Mouse (Mus musculus): ENCODE measurements around the gene Rin3. TPM values are rescaled to one million over a fixed set of nuclear protein-coding genes. Genes with fewer than 3 reads are reported as not detected.

Rin3 gene
- polyA plus RNA-seq, 1 experiment from 2014 or later: 2.9 TPM

- 72% methylated on average over 3 of the region's 3 CpGs for WGBS
- ATAC-seq (ENCODE audit: low FRiP score, low TSS enrichment) (no peak), DNase-seq (ENCODE audit: low spot score) (no peak)
- H3K4me3 ChIP-seq (ENCODE audit: low read depth, low read length): no peak overlapping the region
- H3K9me3 ChIP-seq (ENCODE audit: control insufficient read depth, low read length): no peaks in the 10 kb centered on the region
- H3K4me2 ChIP-seq (replicated peaks; ENCODE audit: low read depth): no peak overlapping the region
- H3K9ac ChIP-seq (ENCODE audit: low read length): no peak overlapping the region
- no peaks in the 10 kb centered on the region for H3K27me3 ChIP-seq (ENCODE audit: control insufficient read depth, insufficient read depth, low read length)
- 0 out of 2 replicates have a peak, but pooled peaks cover 3% of the 10 kb centered on the region for H3K4me1 ChIP-seq (replicated peaks; ENCODE audit: control insufficient read depth, insufficient read depth)
- H3K36me3 ChIP-seq (ENCODE audit: control insufficient read depth, insufficient read depth, low read length): no peaks in the 10 kb centered on the region
- TF ChIP-seq CTCF (IDR thresholded peaks at IDR 0.05; ENCODE audit: low read depth) (no peak), EP300 (optimal IDR thresholded peaks at IDR 0.05) (no peak)
- H3K27ac ChIP-seq (replicated peaks): no peak overlapping the region
Measured at GRCm38 (mm10) chr12:102258522-102259112, 24.2 kb upstream of the Rin3 start.

DNA sequence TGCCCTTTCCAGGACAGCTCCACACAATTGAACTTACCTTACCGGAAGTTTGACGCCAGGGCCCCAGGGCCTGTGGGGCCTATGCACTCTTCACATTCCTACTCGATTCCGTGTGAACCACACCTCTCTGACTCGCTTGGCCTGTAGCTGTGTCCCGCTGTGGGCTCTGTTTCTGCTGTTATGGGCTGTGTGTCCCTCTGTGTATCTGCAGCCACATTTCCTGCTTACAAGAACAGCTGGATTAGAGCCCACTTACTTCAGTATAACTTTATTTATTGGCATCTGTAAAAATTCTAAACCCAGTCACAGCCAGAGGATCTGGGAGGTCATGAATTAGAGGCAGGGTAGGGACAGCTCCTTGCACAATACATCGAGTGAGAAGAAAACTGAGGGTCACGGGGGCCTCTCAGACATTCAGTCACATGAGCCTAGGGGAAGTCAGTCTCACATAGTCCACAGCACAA, 20.9 kb upstream of the Rin3 start:
- H3K4me2 ChIP-seq (replicated peaks; ENCODE audit: low read depth): no peak overlapping the region

GRCm38 (mm10) chr12:102262809-102263208, 20.0 kb upstream of the Rin3 start:
- ATAC-seq (ENCODE audit: low FRiP score, low TSS enrichment): no peak
- H3K27me3 ChIP-seq (ENCODE audit: control insufficient read depth, insufficient read depth, low read length): no peaks in the 10 kb centered on the region
- no peak overlapping the region for H3K27ac ChIP-seq (replicated peaks)
- no peak overlapping the region for H3K4me3 ChIP-seq (ENCODE audit: low read depth, low read length)
- 77% methylated on average over 2 of the region's 2 CpGs for WGBS
- no peak overlapping the region for H3K4me2 ChIP-seq (replicated peaks; ENCODE audit: low read depth)
- no peaks in the 10 kb centered on the region for H3K9me3 ChIP-seq (ENCODE audit: control insufficient read depth, low read length)
- TF ChIP-seq EP300 (optimal IDR thresholded peaks at IDR 0.05) (no peak), CTCF (IDR thresholded peaks at IDR 0.05; ENCODE audit: low read depth) (no peak)
- no peak for DNase-seq (ENCODE audit: low spot score)
- 0 out of 2 replicates have a peak, but pooled peaks cover 3% of the 10 kb centered on the region for H3K4me1 ChIP-seq (replicated peaks; ENCODE audit: control insufficient read depth, insufficient read depth)
- H3K36me3 ChIP-seq (ENCODE audit: control insufficient read depth, insufficient read depth, low read length): no peaks in the 10 kb centered on the region
- H3K9ac ChIP-seq (ENCODE audit: low read length): no peak overlapping the region

More for the DNA sequence above, 20.9 kb upstream of the Rin3 start:
- Histone ChIP-seq H3K4me3 (ENCODE audit: low read depth, low read length) (no peak overlapping the region), H3K27ac (replicated peaks) (0 out of 2 replicates have a peak overlapping the region, but pooled peaks have one; percentile 2), H3K9ac (ENCODE audit: low read length) (no peak overlapping the region), H3K36me3 (ENCODE audit: control insufficient read depth, insufficient read depth, low read length) (no peaks in the 10 kb centered on the region), H3K27me3 (ENCODE audit: control insufficient read depth, insufficient read depth, low read length) (no peaks in the 10 kb centered on the region), H3K4me1 (replicated peaks; ENCODE audit: control insufficient read depth, insufficient read depth) (0 out of 2 replicates have a peak, but pooled peaks cover 3% of the 10 kb centered on the region), H3K9me3 (ENCODE audit: control insufficient read depth, low read length) (no peaks in the 10 kb centered on the region)
- peak; percentile 26 for DNase-seq (ENCODE audit: low spot score)
- ATAC-seq (ENCODE audit: low FRiP score, low TSS enrichment): peak; percentile 77; the same call in 1 of the 2 replicates
- 18% methylated on average over 8 of the region's 8 CpGs for WGBS
- TF ChIP-seq CTCF (IDR thresholded peaks at IDR 0.05; ENCODE audit: low read depth): no peak
- TF ChIP-seq EP300 (optimal IDR thresholded peaks at IDR 0.05): no peak

DNA sequence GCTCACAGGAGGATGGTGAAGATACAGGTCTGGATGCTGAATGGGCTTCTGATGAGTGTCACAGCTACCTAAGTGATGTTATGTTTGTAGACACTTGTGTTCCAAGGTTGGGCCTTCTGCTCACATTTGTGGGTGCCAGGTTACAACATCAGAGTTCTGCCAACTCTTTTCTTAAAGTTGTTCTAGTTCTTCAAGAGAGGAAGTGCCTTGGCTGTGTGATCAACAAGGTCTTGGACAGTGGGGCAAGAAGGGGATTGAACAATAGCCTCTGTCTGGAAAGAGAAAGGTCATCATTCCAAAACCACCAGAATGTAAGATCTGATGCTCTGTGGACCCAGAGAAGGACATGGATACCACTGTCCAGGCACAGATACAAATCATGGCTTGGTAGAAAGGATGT, 19.6 kb upstream of the Rin3 start:
- Histone ChIP-seq H3K4me2 (replicated peaks; ENCODE audit: low read depth) (no peak overlapping the region), H3K9me3 (ENCODE audit: control insufficient read depth, low read length) (no peaks in the 10 kb centered on the region), H3K27ac (replicated peaks) (no peak overlapping the region), H3K4me3 (ENCODE audit: low read depth, low read length) (no peak overlapping the region), H3K4me1 (replicated peaks; ENCODE audit: control insufficient read depth, insufficient read depth) (0 out of 2 replicates have a peak, but pooled peaks cover 3% of the 10 kb centered on the region), H3K27me3 (ENCODE audit: control insufficient read depth, insufficient read depth, low read length) (no peaks in the 10 kb centered on the region), H3K9ac (ENCODE audit: low read length) (no peak overlapping the region), H3K36me3 (ENCODE audit: control insufficient read depth, insufficient read depth, low read length) (no peaks in the 10 kb centered on the region)
- DNase-seq (ENCODE audit: low spot score): no peak
- TF ChIP-seq CTCF (IDR thresholded peaks at IDR 0.05; ENCODE audit: low read depth) (no peak), EP300 (optimal IDR thresholded peaks at IDR 0.05) (no peak)
- ATAC-seq (ENCODE audit: low FRiP score, low TSS enrichment): no peak

GRCm38 (mm10) chr12:102266433-102266832, 16.4 kb upstream of the Rin3 start:
- H3K4me2 ChIP-seq (replicated peaks; ENCODE audit: low read depth): no peak overlapping the region
- no peaks in the 10 kb centered on the region for H3K36me3 ChIP-seq (ENCODE audit: control insufficient read depth, insufficient read depth, low read length)
- no peak overlapping the region for H3K27ac ChIP-seq (replicated peaks)
- H3K4me3 ChIP-seq (ENCODE audit: low read depth, low read length): no peak overlapping the region
- TF ChIP-seq EP300 (optimal IDR thresholded peaks at IDR 0.05): no peak
- no peak for TF ChIP-seq CTCF (IDR thresholded peaks at IDR 0.05; ENCODE audit: low read depth)
- no peaks in the 10 kb centered on the region for H3K9me3 ChIP-seq (ENCODE audit: control insufficient read depth, low read length)
- DNase-seq (ENCODE audit: low spot score): no peak
- H3K27me3 ChIP-seq (ENCODE audit: control insufficient read depth, insufficient read depth, low read length): no peaks in the 10 kb centered on the region
- ATAC-seq (ENCODE audit: low FRiP score, low TSS enrichment): no peak
- H3K9ac ChIP-seq (ENCODE audit: low read length): no peak overlapping the region
- 0 out of 2 replicates have a peak, but pooled peaks cover 2% of the 10 kb centered on the region for H3K4me1 ChIP-seq (replicated peaks; ENCODE audit: control insufficient read depth, insufficient read depth)
- WGBS: 87% methylated on average over 8 of the region's 8 CpGs

- Histone ChIP-seq H3K9me3 (ENCODE audit: control insufficient read depth, low read length) (no peaks in the 10 kb centered on the region), H3K4me2 (replicated peaks; ENCODE audit: low read depth) (no peak overlapping the region), H3K4me1 (replicated peaks; ENCODE audit: control insufficient read depth, insufficient read depth) (no peaks in the 10 kb centered on the region), H3K36me3 (ENCODE audit: control insufficient read depth, insufficient read depth, low read length) (no peaks in the 10 kb centered on the region), H3K4me3 (ENCODE audit: low read depth, low read length) (no peak overlapping the region), H3K9ac (ENCODE audit: low read length) (no peak overlapping the region), H3K27ac (replicated peaks) (no peak overlapping the region), H3K27me3 (ENCODE audit: control insufficient read depth, insufficient read depth, low read length) (no peaks in the 10 kb centered on the region)
- TF ChIP-seq EP300 (optimal IDR thresholded peaks at IDR 0.05) (no peak), CTCF (IDR thresholded peaks at IDR 0.05; ENCODE audit: low read depth) (no peak)
- DNase-seq (ENCODE audit: low spot score) (no peak), ATAC-seq (ENCODE audit: low FRiP score, low TSS enrichment) (no peak)
- WGBS: 59% methylated on average over 2 of the region's 2 CpGs
Measured at GRCm38 (mm10) chr12:102269144-102269543, 13.7 kb upstream of the Rin3 start.
